Mouse (Mus musculus): ENCODE results near the gene Zfp652. TPM values are rescaled to one million over a fixed set of nuclear protein-coding genes. Genes with fewer than 3 reads are reported as not detected.
A peak's percentile ranks its signal among the peaks of the same experiment; 100 is the strongest.

The Zfp652 gene
- total and polyA plus RNA-seq, 2 experiments from 2014 or later: 12.6 to 25.3 TPM

- Histone ChIP-seq H3K4me2 (ENCODE audit: low read depth, low read length, poor library complexity, severe bottlenecking) (peak overlapping the region; percentile 65), H3K36me3 (ENCODE audit: insufficient read depth, low read length) (no peaks in the 10 kb centered on the region), H3K27ac (ENCODE audit: low read depth, low read length) (peak overlapping the region; percentile 77), H3K9ac (replicated peaks; ENCODE audit: low read length, poor library complexity, severe bottlenecking) (peak overlapping the region; percentile 44), H3K9me3 (ENCODE audit: low read length) (no peaks in the 10 kb centered on the region), H3K4me3 (ENCODE audit: low read depth, low read length) (peak overlapping the region; percentile 57), H3K27me3 (ENCODE audit: insufficient read depth, low read length) (no peaks in the 10 kb centered on the region), H3K4me1 (ENCODE audit: insufficient read depth, low read length) (no peaks in the 10 kb centered on the region)
- peak; percentile 62 for ATAC-seq (ENCODE audit: low FRiP score)
- DNase-seq (ENCODE audit: low spot score): peak; percentile 78
- WGBS: under 1% methylated on average over 35 of the region's 35 CpGs
- peak; percentile 6; the same call in 1 of the 2 replicates for TF ChIP-seq CTCF (IDR thresholded peaks at IDR 0.05)
These were observed 147.0 kb downstream of the Zfp652 start for GRCm38 (mm10) chr11:95859468-95859855.

GRCm38 (mm10) chr11:95860071-95860490 is 147.6 kb downstream of the Zfp652 start:
- H3K36me3 ChIP-seq (ENCODE audit: insufficient read depth, low read length): no peaks in the 10 kb centered on the region
- H3K4me3 ChIP-seq (ENCODE audit: low read depth, low read length): peak overlapping the region; percentile 57
- no peaks in the 10 kb centered on the region for H3K27me3 ChIP-seq (ENCODE audit: insufficient read depth, low read length)
- DNase-seq (ENCODE audit: low spot score): no peak
- no peaks in the 10 kb centered on the region for H3K4me1 ChIP-seq (ENCODE audit: insufficient read depth, low read length)
- H3K9me3 ChIP-seq (ENCODE audit: low read length): no peaks in the 10 kb centered on the region
- TF ChIP-seq CTCF (IDR thresholded peaks at IDR 0.05): no peak
- WGBS: 37% methylated on average over 3 of the region's 3 CpGs
- peak overlapping the region; percentile 65 for H3K4me2 ChIP-seq (ENCODE audit: low read depth, low read length, poor library complexity, severe bottlenecking)
- no peak overlapping the region; the same call in 1 of the 2 replicates for H3K9ac ChIP-seq (replicated peaks; ENCODE audit: low read length, poor library complexity, severe bottlenecking)
- no peak overlapping the region for H3K27ac ChIP-seq (ENCODE audit: low read depth, low read length)
- ATAC-seq (ENCODE audit: low FRiP score): no peak

DNA sequence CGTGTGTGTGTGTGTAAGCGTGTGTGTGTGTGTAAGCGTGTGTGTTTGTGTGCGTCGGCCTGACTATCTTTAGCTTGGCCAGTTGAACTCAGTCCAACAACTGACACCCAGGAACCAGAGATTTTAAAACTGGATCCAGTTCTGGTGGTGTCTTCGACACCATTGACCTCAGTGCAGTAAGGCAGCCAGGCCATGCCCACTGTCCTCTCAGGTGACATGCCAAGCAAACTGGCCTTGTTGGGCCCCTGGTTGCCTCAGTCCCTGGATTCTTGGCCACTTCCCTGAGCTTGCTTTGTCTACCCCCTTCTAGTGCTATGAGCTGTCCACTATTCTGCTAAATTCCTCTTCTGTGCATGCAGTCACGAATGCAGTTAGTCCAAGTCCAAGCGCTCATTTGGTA is 148.9 kb downstream of the Zfp652 start:
- TF ChIP-seq CTCF (IDR thresholded peaks at IDR 0.05): no peak
- H3K9ac ChIP-seq (replicated peaks; ENCODE audit: low read length, poor library complexity, severe bottlenecking): no peak overlapping the region
- no peaks in the 10 kb centered on the region for H3K27me3 ChIP-seq (ENCODE audit: insufficient read depth, low read length)
- H3K4me3 ChIP-seq (ENCODE audit: low read depth, low read length): no peak overlapping the region
- no peak overlapping the region for H3K4me2 ChIP-seq (ENCODE audit: low read depth, low read length, poor library complexity, severe bottlenecking)
- WGBS: 95% methylated on average over 8 of the region's 8 CpGs
- no peak overlapping the region for H3K27ac ChIP-seq (ENCODE audit: low read depth, low read length)
- no peaks in the 10 kb centered on the region for H3K4me1 ChIP-seq (ENCODE audit: insufficient read depth, low read length)
- no peak for DNase-seq (ENCODE audit: low spot score)
- ATAC-seq (ENCODE audit: low FRiP score): no peak
- no peaks in the 10 kb centered on the region for H3K9me3 ChIP-seq (ENCODE audit: low read length)
- H3K36me3 ChIP-seq (ENCODE audit: insufficient read depth, low read length): no peaks in the 10 kb centered on the region

DNA sequence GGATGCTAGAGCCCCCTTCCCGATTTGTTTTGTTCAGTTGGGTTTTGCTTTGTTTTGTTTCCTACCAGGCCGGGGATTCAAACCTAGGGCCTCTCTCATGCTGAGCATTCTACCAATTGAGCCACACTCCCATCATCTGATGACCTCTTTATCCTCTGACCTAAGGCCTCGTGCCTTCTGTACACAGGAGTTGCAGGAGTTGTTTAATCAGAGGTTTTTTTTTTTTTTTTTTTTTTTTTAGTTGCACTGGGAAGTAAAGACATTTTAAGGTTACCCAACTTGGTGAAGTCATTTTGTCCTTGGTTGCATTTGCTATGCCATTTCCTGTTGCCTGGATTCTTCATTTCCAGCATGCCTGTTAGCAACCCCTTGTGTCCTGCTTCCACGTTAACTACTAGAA is 157.0 kb downstream of the Zfp652 start:
- no peak overlapping the region for H3K4me3 ChIP-seq (ENCODE audit: low read depth, low read length)
- no peak overlapping the region for H3K9ac ChIP-seq (replicated peaks; ENCODE audit: low read length, poor library complexity, severe bottlenecking)
- no peak for ATAC-seq (ENCODE audit: low FRiP score)
- no peak overlapping the region for H3K4me2 ChIP-seq (ENCODE audit: low read depth, low read length, poor library complexity, severe bottlenecking)
- no peaks in the 10 kb centered on the region for H3K4me1 ChIP-seq (ENCODE audit: insufficient read depth, low read length)
- WGBS: 80% methylated on average over 4 of the region's 4 CpGs
- H3K36me3 ChIP-seq (ENCODE audit: insufficient read depth, low read length): no peaks in the 10 kb centered on the region
- no peak for TF ChIP-seq CTCF (IDR thresholded peaks at IDR 0.05)
- DNase-seq (ENCODE audit: low spot score): no peak
- H3K9me3 ChIP-seq (ENCODE audit: low read length): no peaks in the 10 kb centered on the region
- no peak overlapping the region for H3K27ac ChIP-seq (ENCODE audit: low read depth, low read length)
- H3K27me3 ChIP-seq (ENCODE audit: insufficient read depth, low read length): no peaks in the 10 kb centered on the region

DNA sequence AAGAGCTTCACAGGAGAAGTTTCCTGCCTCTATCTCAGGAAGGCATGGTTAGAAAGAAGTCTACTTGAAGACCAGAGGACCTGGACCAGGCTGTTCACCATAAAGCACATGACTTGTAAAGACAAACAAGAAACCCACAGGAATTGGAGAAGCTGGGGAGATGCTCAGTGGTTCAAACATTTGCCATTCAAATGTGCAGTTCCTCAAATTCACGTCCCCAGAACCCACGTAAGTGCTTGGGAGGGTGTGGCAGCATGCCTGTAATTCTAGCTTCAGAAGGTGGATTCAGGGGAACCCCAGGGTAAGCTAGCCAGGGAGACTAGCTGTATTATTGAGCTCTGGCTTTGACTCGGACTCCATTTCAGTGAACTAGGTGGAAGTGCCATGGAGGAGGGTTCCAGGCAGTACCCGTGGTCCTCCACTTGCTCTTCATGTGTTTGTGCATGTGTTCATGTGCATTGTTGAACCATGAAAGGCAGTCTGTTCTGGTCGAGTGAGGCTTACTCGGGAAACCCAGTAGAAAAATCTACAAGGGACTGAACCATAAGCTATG is 157.5 kb downstream of the Zfp652 start:
- Histone ChIP-seq H3K9me3 (ENCODE audit: low read length) (no peaks in the 10 kb centered on the region), H3K4me2 (ENCODE audit: low read depth, low read length, poor library complexity, severe bottlenecking) (no peak overlapping the region), H3K4me1 (ENCODE audit: insufficient read depth, low read length) (no peaks in the 10 kb centered on the region), H3K27ac (ENCODE audit: low read depth, low read length) (no peak overlapping the region), H3K36me3 (ENCODE audit: insufficient read depth, low read length) (no peaks in the 10 kb centered on the region), H3K9ac (replicated peaks; ENCODE audit: low read length, poor library complexity, severe bottlenecking) (no peak overlapping the region), H3K27me3 (ENCODE audit: insufficient read depth, low read length) (no peaks in the 10 kb centered on the region), H3K4me3 (ENCODE audit: low read depth, low read length) (no peak overlapping the region)
- no peak for DNase-seq (ENCODE audit: low spot score)
- ATAC-seq (ENCODE audit: low FRiP score): no peak
- 73% methylated on average over 6 of the region's 6 CpGs for WGBS
- TF ChIP-seq CTCF (IDR thresholded peaks at IDR 0.05): no peak

DNA sequence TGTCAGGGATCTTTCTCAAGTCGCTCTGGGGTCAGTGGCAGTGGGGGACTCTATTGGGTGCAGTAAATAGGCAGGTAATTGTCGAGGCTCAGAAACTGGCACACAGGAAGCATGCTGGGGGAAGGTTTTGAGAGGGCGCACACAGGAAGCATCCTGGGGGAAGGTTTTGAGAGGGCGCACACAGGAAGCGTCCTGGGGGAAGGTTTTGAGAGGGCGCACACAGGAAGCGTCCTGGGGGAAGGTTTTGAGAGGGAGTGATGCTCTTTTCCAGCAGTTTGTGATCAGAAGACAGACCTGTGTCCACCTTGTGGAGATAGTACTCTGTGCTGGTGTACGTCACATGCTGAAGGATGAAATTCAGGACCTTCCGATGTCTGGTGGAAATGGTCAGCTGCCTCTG is 163.3 kb downstream of the Zfp652 start:
- no peaks in the 10 kb centered on the region for H3K9me3 ChIP-seq (ENCODE audit: low read length)
- H3K4me2 ChIP-seq (ENCODE audit: low read depth, low read length, poor library complexity, severe bottlenecking): peak overlapping the region; percentile 33
- H3K4me3 ChIP-seq (ENCODE audit: low read depth, low read length): peak overlapping the region; percentile 12; the same call in 1 of the 2 replicates
- H3K27ac ChIP-seq (ENCODE audit: low read depth, low read length): no peak overlapping the region
- no peaks in the 10 kb centered on the region for H3K36me3 ChIP-seq (ENCODE audit: insufficient read depth, low read length)
- H3K9ac ChIP-seq (replicated peaks; ENCODE audit: low read length, poor library complexity, severe bottlenecking): no peak overlapping the region
- 32% methylated on average over 9 of the region's 9 CpGs for WGBS
- DNase-seq (ENCODE audit: low spot score) (peak; percentile 40), ATAC-seq (ENCODE audit: low FRiP score) (peak; percentile 52; the same call in 1 of the 2 replicates)
- no peaks in the 10 kb centered on the region for H3K4me1 ChIP-seq (ENCODE audit: insufficient read depth, low read length)
- TF ChIP-seq CTCF (IDR thresholded peaks at IDR 0.05): no peak
- H3K27me3 ChIP-seq (ENCODE audit: insufficient read depth, low read length): no peaks in the 10 kb centered on the region

Data from midbrain, postnatal 0 days (tissue).